Mouse (Mus musculus): ENCODE data around the gene Tlcd1. TPM values are rescaled to one million over a fixed set of nuclear protein-coding genes. Genes with fewer than 3 reads are reported as not detected.

Gene Tlcd1
- polyA plus RNA-seq, 1 experiment from 2014 or later, result 14.2 TPM

- H3K4me2 ChIP-seq, result no peak overlapping the region
- no peak for ATAC-seq (ENCODE audit: insufficient number of reproducible peaks, low FRiP score)
- H3K4me1 ChIP-seq (replicated peaks), result peaks cover 7% of the 10 kb centered on the region; the same call in 1 of the 2 replicates
- H3K4me3 ChIP-seq, result no peak overlapping the region
- H3K9ac ChIP-seq, result no peak overlapping the region
- no peak overlapping the region for H3K27ac ChIP-seq (ENCODE audit: poor library complexity, severe bottlenecking)
- H3K36me3 ChIP-seq, result peaks cover 85% of the 10 kb centered on the region
- 88% methylated on average over 6 of the region's 6 CpGs for WGBS
- no peaks in the 10 kb centered on the region for H3K27me3 ChIP-seq (replicated peaks)
- no peaks in the 10 kb centered on the region for H3K9me3 ChIP-seq (replicated peaks)
These were observed 29.6 kb upstream of the Tlcd1 start for GRCm38 (mm10) chr11:78146707-78147543.

- 24% methylated on average over 1 of the region's 1 CpGs for WGBS
- no peaks in the 10 kb centered on the region for H3K27me3 ChIP-seq (replicated peaks)
- no peaks in the 10 kb centered on the region for H3K9me3 ChIP-seq (replicated peaks)
- H3K27ac ChIP-seq (ENCODE audit: poor library complexity, severe bottlenecking), result no peak overlapping the region
- ATAC-seq (ENCODE audit: insufficient number of reproducible peaks, low FRiP score), result no peak
- peaks cover 93% of the 10 kb centered on the region for H3K36me3 ChIP-seq
- H3K4me2 ChIP-seq, result no peak overlapping the region
- H3K9ac ChIP-seq, result no peak overlapping the region
- H3K4me3 ChIP-seq, result no peak overlapping the region
- peaks cover 7% of the 10 kb centered on the region; the same call in 1 of the 2 replicates for H3K4me1 ChIP-seq (replicated peaks)
These were observed 25.4 kb upstream of the Tlcd1 start for GRCm38 (mm10) chr11:78151161-78151560.

DNA sequence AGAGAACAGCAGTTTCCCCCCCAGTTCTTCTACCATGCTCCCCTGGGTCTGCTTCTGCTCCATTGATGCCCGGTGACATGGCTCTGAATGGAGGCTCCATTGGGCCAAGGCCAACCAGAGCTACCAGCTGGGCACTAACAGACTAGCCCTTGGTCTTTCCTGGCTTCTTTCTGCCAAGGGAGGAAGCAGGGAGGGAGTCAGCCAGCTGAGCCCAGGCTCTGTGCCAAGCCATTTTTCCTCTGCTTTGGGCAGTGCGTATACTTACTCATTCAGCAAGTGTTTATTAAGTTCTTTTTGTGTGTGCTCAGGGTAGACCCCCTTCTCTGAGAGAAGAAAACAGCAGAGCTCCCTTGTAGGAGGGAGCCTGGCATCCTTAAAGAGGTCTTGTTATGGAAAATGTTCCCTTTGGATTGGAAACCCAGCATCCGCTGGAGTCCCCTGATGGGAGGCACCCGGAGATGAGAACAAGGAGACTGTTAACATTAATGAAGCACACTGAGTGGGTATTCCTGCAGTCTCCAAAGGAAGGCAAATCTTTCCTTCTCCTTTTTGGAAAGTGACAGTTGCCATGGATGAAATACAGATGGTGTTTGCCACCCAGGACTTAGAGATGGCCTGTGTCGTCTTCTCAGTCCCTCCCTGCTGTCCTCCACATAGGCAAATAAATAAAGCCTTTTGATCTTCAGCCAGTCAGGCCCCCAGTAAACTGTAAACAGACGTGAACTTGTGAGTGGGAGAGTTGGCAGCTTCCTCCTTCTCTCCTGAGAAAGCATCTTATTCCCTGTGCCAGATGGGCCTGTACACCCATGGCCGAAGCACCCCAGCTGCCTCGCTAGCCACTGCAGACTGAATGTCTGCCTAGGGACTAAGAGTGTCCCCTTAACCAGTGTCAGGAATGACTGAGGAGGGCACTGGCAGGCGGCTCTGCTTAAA is 23.9 kb upstream of the Tlcd1 start:
- Histone ChIP-seq H3K4me3 (no peak overlapping the region), H3K9me3 (replicated peaks) (no peaks in the 10 kb centered on the region), H3K36me3 (peaks cover 87% of the 10 kb centered on the region), H3K4me1 (replicated peaks) (peaks cover 4% of the 10 kb centered on the region; the same call in 1 of the 2 replicates), H3K9ac (no peak overlapping the region), H3K27ac (ENCODE audit: poor library complexity, severe bottlenecking) (no peak overlapping the region), H3K4me2 (no peak overlapping the region), H3K27me3 (replicated peaks) (no peaks in the 10 kb centered on the region)
- 77% methylated on average over 9 of the region's 9 CpGs for WGBS
- ATAC-seq (ENCODE audit: insufficient number of reproducible peaks, low FRiP score), result no peak

DNA sequence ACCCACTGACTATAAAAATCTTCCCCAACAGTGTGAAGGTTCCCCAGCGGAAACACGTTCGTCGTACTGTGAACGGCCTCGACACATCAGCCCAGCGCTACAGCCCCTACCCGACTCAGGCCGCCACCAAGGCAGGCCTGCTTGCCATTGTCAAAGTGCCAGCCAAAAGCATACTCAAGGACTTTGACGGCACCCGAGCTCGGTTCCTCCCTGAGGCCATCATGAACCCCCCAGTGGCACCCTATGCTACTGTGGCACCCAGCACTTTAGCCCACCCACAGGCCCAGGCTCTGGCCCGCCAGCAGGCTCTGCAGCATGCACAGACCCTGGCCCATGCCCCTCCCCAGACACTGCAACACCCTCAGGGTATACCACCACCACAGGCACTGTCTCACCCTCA is 22.7 kb upstream of the Tlcd1 start:
- Histone ChIP-seq H3K9me3 (replicated peaks) (no peaks in the 10 kb centered on the region), H3K27ac (ENCODE audit: poor library complexity, severe bottlenecking) (no peak overlapping the region), H3K4me1 (replicated peaks) (peaks cover 6% of the 10 kb centered on the region; the same call in 1 of the 2 replicates), H3K4me2 (no peak overlapping the region), H3K4me3 (no peak overlapping the region), H3K9ac (no peak overlapping the region), H3K36me3 (peaks cover 87% of the 10 kb centered on the region), H3K27me3 (replicated peaks) (no peaks in the 10 kb centered on the region)
- 0 out of 2 replicates have a peak, but pooled peaks have one; percentile 28 for ATAC-seq (ENCODE audit: insufficient number of reproducible peaks, low FRiP score)
- 89% methylated on average over 13 of the region's 13 CpGs for WGBS

DNA sequence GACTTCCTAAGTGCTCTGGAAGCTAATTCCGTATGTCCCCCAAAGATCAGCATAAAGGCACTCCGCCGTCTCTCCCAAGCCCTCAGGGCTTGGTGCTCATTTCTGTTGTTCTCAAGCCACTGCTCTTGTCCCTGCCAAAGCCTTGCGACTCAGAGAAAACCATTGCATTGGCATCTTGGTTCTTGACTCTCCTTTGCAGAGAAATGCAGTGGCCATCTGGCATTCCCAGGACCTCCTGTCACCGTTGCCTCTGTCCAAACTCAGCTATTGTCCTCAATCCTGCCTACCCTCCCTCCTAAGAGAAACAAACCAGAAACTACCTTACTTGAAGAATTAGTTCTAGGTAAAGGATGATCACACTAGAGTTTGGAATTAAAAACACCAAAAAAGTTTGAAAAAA is 20.8 kb upstream of the Tlcd1 start:
- H3K27me3 ChIP-seq (replicated peaks), result no peaks in the 10 kb centered on the region
- H3K36me3 ChIP-seq, result peaks cover 89% of the 10 kb centered on the region
- H3K4me3 ChIP-seq, result no peak overlapping the region
- ATAC-seq (ENCODE audit: insufficient number of reproducible peaks, low FRiP score), result no peak
- H3K27ac ChIP-seq (ENCODE audit: poor library complexity, severe bottlenecking), result no peak overlapping the region
- peaks cover 10% of the 10 kb centered on the region; the same call in 1 of the 2 replicates for H3K4me1 ChIP-seq (replicated peaks)
- no peak overlapping the region for H3K4me2 ChIP-seq
- no peak overlapping the region for H3K9ac ChIP-seq
- WGBS, result 81% methylated on average over 5 of the region's 5 CpGs
- H3K9me3 ChIP-seq (replicated peaks), result no peaks in the 10 kb centered on the region

GRCm38 (mm10) chr11:78156156-78156699 is 20.3 kb upstream of the Tlcd1 start:
- Histone ChIP-seq H3K9me3 (replicated peaks) (no peaks in the 10 kb centered on the region), H3K36me3 (peaks cover 89% of the 10 kb centered on the region), H3K27ac (ENCODE audit: poor library complexity, severe bottlenecking) (no peak overlapping the region), H3K4me2 (no peak overlapping the region), H3K4me1 (replicated peaks) (peaks cover 13% of the 10 kb centered on the region; the same call in 1 of the 2 replicates), H3K4me3 (no peak overlapping the region), H3K27me3 (replicated peaks) (no peaks in the 10 kb centered on the region), H3K9ac (no peak overlapping the region)
- no peak for ATAC-seq (ENCODE audit: insufficient number of reproducible peaks, low FRiP score)
- WGBS, result 80% methylated on average over 6 of the region's 6 CpGs

GRCm38 (mm10) chr11:78159096-78159495 is 17.4 kb upstream of the Tlcd1 start:
- no peak for ATAC-seq (ENCODE audit: insufficient number of reproducible peaks, low FRiP score)
- Histone ChIP-seq H3K9me3 (replicated peaks) (no peaks in the 10 kb centered on the region), H3K4me3 (0 out of 2 replicates have a peak overlapping the region, but pooled peaks have one; percentile 3), H3K36me3 (peaks cover 80% of the 10 kb centered on the region), H3K9ac (no peak overlapping the region), H3K27ac (ENCODE audit: poor library complexity, severe bottlenecking) (no peak overlapping the region), H3K4me1 (replicated peaks) (peaks cover 36% of the 10 kb centered on the region), H3K4me2 (no peak overlapping the region), H3K27me3 (replicated peaks) (no peaks in the 10 kb centered on the region)
- 25% methylated on average over 2 of the region's 2 CpGs for WGBS

GRCm38 (mm10) chr11:78159557-78159956 is 17.0 kb upstream of the Tlcd1 start:
- Histone ChIP-seq H3K27me3 (replicated peaks) (no peaks in the 10 kb centered on the region), H3K9me3 (replicated peaks) (no peaks in the 10 kb centered on the region), H3K4me1 (replicated peaks) (peaks cover 36% of the 10 kb centered on the region), H3K4me2 (no peak overlapping the region), H3K9ac (no peak overlapping the region; the same call in 1 of the 2 replicates), H3K27ac (ENCODE audit: poor library complexity, severe bottlenecking) (no peak overlapping the region), H3K36me3 (peaks cover 76% of the 10 kb centered on the region), H3K4me3 (0 out of 2 replicates have a peak overlapping the region, but pooled peaks have one; percentile 3)
- WGBS, result 82% methylated on average over 7 of the region's 7 CpGs
- no peak for ATAC-seq (ENCODE audit: insufficient number of reproducible peaks, low FRiP score)

DNA sequence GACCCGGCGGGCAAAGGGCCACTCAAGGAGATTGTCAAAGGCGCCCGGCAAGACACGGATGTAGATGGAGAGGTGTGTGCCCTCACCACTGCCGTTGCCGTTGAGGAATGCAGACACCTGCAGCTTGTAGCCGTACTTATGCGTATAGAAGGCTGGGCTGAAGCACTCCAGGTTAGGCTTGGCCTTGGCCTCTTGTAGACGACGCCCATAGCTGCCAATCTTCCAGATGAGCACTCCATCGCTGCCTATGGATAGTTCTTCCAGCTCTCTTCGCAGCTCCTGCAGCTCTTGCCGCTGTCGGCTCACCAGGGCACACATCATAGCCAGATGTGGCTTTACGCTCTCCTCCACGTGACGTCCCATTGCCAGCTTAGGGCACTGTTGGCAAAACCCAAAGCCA is 16.3 kb upstream of the Tlcd1 start:
- H3K9ac ChIP-seq, result no peak overlapping the region
- no peak overlapping the region for H3K27ac ChIP-seq (ENCODE audit: poor library complexity, severe bottlenecking)
- H3K4me3 ChIP-seq, result no peak overlapping the region
- H3K4me2 ChIP-seq, result no peak overlapping the region
- H3K27me3 ChIP-seq (replicated peaks), result no peaks in the 10 kb centered on the region
- peaks cover 70% of the 10 kb centered on the region for H3K36me3 ChIP-seq
- no peak for ATAC-seq (ENCODE audit: insufficient number of reproducible peaks, low FRiP score)
- peaks cover 36% of the 10 kb centered on the region for H3K4me1 ChIP-seq (replicated peaks)
- 87% methylated on average over 18 of the region's 18 CpGs for WGBS
- H3K9me3 ChIP-seq (replicated peaks), result no peaks in the 10 kb centered on the region

DNA sequence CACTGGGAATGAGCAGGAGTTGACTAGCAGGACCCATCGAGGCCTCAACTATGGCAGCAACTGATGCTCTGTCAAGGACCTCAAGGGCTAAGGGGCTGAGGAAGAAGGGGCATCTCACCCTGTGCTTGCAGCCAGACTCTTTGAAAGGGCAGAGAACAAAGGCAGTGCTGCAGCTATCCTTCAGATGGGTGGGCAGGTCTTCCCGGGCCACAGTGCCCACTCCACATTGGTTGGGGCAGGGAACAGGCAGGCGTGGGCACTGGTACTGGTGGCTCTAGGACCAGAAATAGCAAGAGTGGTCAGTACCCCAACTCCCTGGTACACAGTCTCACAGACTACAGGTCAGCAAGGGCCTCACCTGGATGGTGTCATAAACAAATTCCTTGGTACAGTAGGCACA is 15.8 kb upstream of the Tlcd1 start:
- Histone ChIP-seq H3K27ac (ENCODE audit: poor library complexity, severe bottlenecking) (no peak overlapping the region), H3K36me3 (peaks cover 65% of the 10 kb centered on the region), H3K4me2 (no peak overlapping the region), H3K9ac (no peak overlapping the region), H3K4me1 (replicated peaks) (peaks cover 36% of the 10 kb centered on the region), H3K27me3 (replicated peaks) (no peaks in the 10 kb centered on the region), H3K9me3 (replicated peaks) (no peaks in the 10 kb centered on the region), H3K4me3 (no peak overlapping the region)
- no peak for ATAC-seq (ENCODE audit: insufficient number of reproducible peaks, low FRiP score)
- 85% methylated on average over 3 of the region's 3 CpGs for WGBS

- peaks cover 41% of the 10 kb centered on the region for H3K4me1 ChIP-seq (replicated peaks)
- no peaks in the 10 kb centered on the region for H3K27me3 ChIP-seq (replicated peaks)
- no peak overlapping the region for H3K9ac ChIP-seq
- H3K27ac ChIP-seq (ENCODE audit: poor library complexity, severe bottlenecking), result no peak overlapping the region
- no peak for ATAC-seq (ENCODE audit: insufficient number of reproducible peaks, low FRiP score)
- no peaks in the 10 kb centered on the region for H3K9me3 ChIP-seq (replicated peaks)
- peaks cover 60% of the 10 kb centered on the region for H3K36me3 ChIP-seq
- WGBS, result 90% methylated on average over 14 of the region's 14 CpGs
- H3K4me2 ChIP-seq, result no peak overlapping the region
- H3K4me3 ChIP-seq, result no peak overlapping the region
These were observed 15.3 kb upstream of the Tlcd1 start for GRCm38 (mm10) chr11:78161169-78161568.

All from heart, embryonic 12.5 days (tissue).